Mouse (Mus musculus) heart, postnatal 0 days (tissue): ENCODE measurements at regions not wholly inside any gene's neighbourhood (a gene's known extent, or its start where the extent isn't known, plus 50 kb on each side); places are given as distances from the start of the nearest gene placed in this dataset.

Experiments used
- CTCF ChIP-seq: IDR thresholded peaks from 2 replicates; pipeline ENCODE4 v1.5.1; 2016; ENCODE audit warnings: antibody characterized with exemption, control low read depth, low read depth
- EP300 ChIP-seq: IDR thresholded peaks from 2 replicates; pipeline ENCODE4 v1.6.1; 2016; ENCODE audit warnings: antibody characterized with exemption, low read depth

GRCm38 (mm10) chr13:52078561-52078960, 232.1 kb downstream of the Gadd45g start:
- TF ChIP-seq CTCF: no peak
- TF ChIP-seq EP300: no peak
